Mouse (Mus musculus): Measurements from ENCODE around the gene Ms4a4d.

GRCm38 (mm10) chr19:11574965-11575364 lies 38.4 kb downstream of the Ms4a4d start:
- TF ChIP-seq SRF (IDR thresholded peaks at IDR 0.05; ENCODE audit: control insufficient read depth, insufficient read length, low read depth) (no peak), POLR2A (IDR thresholded peaks at IDR 0.05; ENCODE audit: insufficient read length, low read depth) (no peak), USF1 (IDR thresholded peaks at IDR 0.05; ENCODE audit: low read depth) (no peak), E2F4 (IDR thresholded peaks at IDR 0.05; ENCODE audit: insufficient read depth) (no peak), TCF12 (IDR thresholded peaks at IDR 0.05; ENCODE audit: insufficient read depth, poor library complexity, severe bottlenecking) (no peak), MYOD1 (IDR thresholded peaks at IDR 0.05; ENCODE audit: control insufficient read depth in 1 of 3, insufficient read length in 2 of 3, low read depth in 2 of 3) (no peak), CEBPB (IDR thresholded peaks at IDR 0.05; ENCODE audit: insufficient read depth, poor library complexity, severe bottlenecking) (no peak), MYOG (IDR thresholded peaks at IDR 0.05; ENCODE audit: control insufficient read depth in 1 of 3, insufficient read depth in 1 of 3, insufficient read length in 2 of 3, low read depth in 2 of 3) (no peak), MAX (IDR thresholded peaks at IDR 0.05; ENCODE audit: low read depth) (no peak), POLR2AphosphoS2 (IDR thresholded peaks at IDR 0.05; ENCODE audit: insufficient read length, low read depth) (no peak)

Data from myocyte (in vitro differentiated cells).